In genomic region chr3:9109991-9110390, GRCm38 (mm10) we compare ENCODE assay signal across 26 mouse cellular contexts.
A peak's percentile ranks its signal among the peaks of the same experiment; 100 is the strongest.
DNase-seq lines count a peak whose midpoint lies in the region; ATAC-seq lines count a peak whose summit lies in the region.
"Had no signal": no experiment of that assay in that cellular context is flagged by ENCODE, and none has a peak within 500 bp of the region (broad histone marks: within the 10 kb centered on the region; RNA-seq: fewer than 3 reads in every experiment).

No protein-coding gene starts in this region.

- peak overlapping the region; percentile 81 for H3K27ac ChIP-seq in kidney, embryonic 15.5 days
- H3K27ac ChIP-seq: embryonic facial prominence, embryonic 13.5 days; gastrocnemius, adult 2 months; hindbrain, embryonic 15.5 days; limb, embryonic 12.5 days; neural tube, embryonic 12.5 days had no signal

- no peaks in the 10 kb centered on the region for H3K9me3 ChIP-seq in kidney, embryonic 15.5 days (replicated peaks)
- H3K9me3 ChIP-seq: embryonic facial prominence, embryonic 13.5 days; G1E; heart, embryonic 10.5 days; hindbrain, embryonic 15.5 days; limb, embryonic 12.5 days; neural tube, embryonic 12.5 days had no signal

- H3K9ac ChIP-seq in kidney, embryonic 15.5 days: no peak overlapping the region
- H3K9ac ChIP-seq: embryonic facial prominence, embryonic 13.5 days; hindbrain, embryonic 15.5 days; limb, embryonic 12.5 days; liver, postnatal 0 days; neural tube, embryonic 12.5 days had no signal

- no peak overlapping the region for H3K4me3 ChIP-seq in kidney, embryonic 15.5 days (replicated peaks)
- H3K4me3 ChIP-seq: embryonic facial prominence, embryonic 13.5 days; erythroblast, embryonic 14.5 days; gastrocnemius, adult 2 months; heart, embryonic 10.5 days; hindbrain, embryonic 15.5 days; limb, embryonic 12.5 days; neural tube, embryonic 12.5 days had no signal

- no peaks in the 10 kb centered on the region for H3K36me3 ChIP-seq in kidney, embryonic 15.5 days
- H3K36me3 ChIP-seq: embryonic facial prominence, embryonic 13.5 days; G1E; heart, embryonic 10.5 days; hindbrain, embryonic 15.5 days; limb, embryonic 12.5 days; neural tube, embryonic 12.5 days had no signal

- DNase-seq in A20 (ENCODE audit: low read depth, low spot score): peak; percentile 22
- peak; percentile 77 for DNase-seq in kidney, adult 11 months
- DNase-seq in kidney, postnatal 36 days: peak; percentile 53 to 63
- DNase-seq in left cerebral cortex, postnatal 14 days (ENCODE audit: low spot score in 2 of 2): no peak
- no peak for DNase-seq in heart, postnatal 4 days
- DNase-seq in thymus, postnatal 25 days: no peak
- DNase-seq: cerebellum, adult 11 months; cerebellum, postnatal 10 days; gastrocnemius, adult 2 months; liver, postnatal 0 days; lung, postnatal 10 days; midbrain, embryonic 14.5 days; retina, postnatal 1 day; thymus, postnatal 14 days had no signal

- ATAC-seq in kidney, embryonic 15.5 days (replicated peaks; ENCODE audit: low FRiP score): peak; percentile 91
- no peak for ATAC-seq in granulocyte monocyte progenitor cell, adult 5-6 weeks (replicated peaks; ENCODE audit: poor library complexity, severe bottlenecking)
- ATAC-seq: forebrain, embryonic 14.5 days; liver, postnatal 0 days had no signal

- peaks cover 34% of the 10 kb centered on the region for H3K4me1 ChIP-seq in kidney, embryonic 15.5 days
- H3K4me1 ChIP-seq: hindbrain, embryonic 15.5 days had no signal

- intact Hi-C loops in left cerebral cortex, postnatal 14 days (cut with DNase I): no loop called here

- 14% methylated on average over 8 of the region's 8 CpGs for WGBS in kidney, embryonic 15.5 days

- H3K4me2 ChIP-seq in kidney, embryonic 15.5 days: no peak overlapping the region
- H3K4me2 ChIP-seq: embryonic facial prominence, embryonic 13.5 days; hindbrain, embryonic 15.5 days; limb, embryonic 12.5 days; liver, embryonic 11.5 days; neural tube, embryonic 12.5 days had no signal

- H3K27me3 ChIP-seq in kidney, embryonic 15.5 days: no peaks in the 10 kb centered on the region
- H3K27me3 ChIP-seq: CH12.LX; embryonic facial prominence, embryonic 13.5 days; hindbrain, embryonic 15.5 days; limb, embryonic 12.5 days; neural tube, embryonic 12.5 days had no signal

Comparison
In these comparisons a context has a peak if more than half of its experiments do, and no peak if none do; other contexts are left out.
1. DNase-seq: peak in A20 (single experiment), kidney, adult 11 months (single experiment) and kidney, postnatal 36 days (2 of 2); none in left cerebral cortex, postnatal 14 days (0 of 2), heart, postnatal 4 days (single experiment) and thymus, postnatal 25 days (single experiment).